Mouse (Mus musculus) olfactory bulb, adult 2 months (tissue): Measurements from ENCODE around the gene Dyrk1a.

Experiments
- CTCF ChIP-seq: fragments of 200-500 bp; IDR thresholded peaks from 2 replicates; pipeline ENCODE4 v1.5.1; 2012; ENCODE audit warnings: low read depth, mild to moderate bottlenecking, low read length, moderate library complexity; ENCODE audit not compliant: insufficient read depth
- POLR2A ChIP-seq: fragments of 200-500 bp; IDR thresholded peaks from 2 replicates; pipeline ENCODE4 v1.6.1; 2012; ENCODE audit warnings: mild to moderate bottlenecking, low read depth, low read length, moderate library complexity; ENCODE audit not compliant: insufficient read depth

DNA sequence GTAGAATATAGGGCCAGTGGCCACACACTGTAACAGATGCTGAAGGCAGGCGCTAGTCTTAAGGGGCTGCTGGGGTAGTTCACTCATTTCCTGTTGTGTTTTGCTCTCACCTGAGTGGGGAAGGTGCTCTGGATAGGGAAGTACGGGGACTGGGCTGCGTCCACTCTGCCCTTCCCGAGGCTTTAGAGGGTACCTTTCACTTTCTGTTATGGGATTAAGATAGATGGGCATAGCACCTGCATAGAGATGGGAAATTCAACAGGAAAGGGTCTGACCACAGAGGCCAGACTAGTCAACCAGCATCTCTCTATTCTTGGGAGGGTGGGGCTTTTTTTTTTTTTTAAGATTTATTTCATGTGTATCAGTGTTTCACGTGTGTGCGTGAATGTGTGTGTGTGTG, 19.2 kb downstream of the Dyrk1a start:
- TF ChIP-seq CTCF (no peak), POLR2A (no peak)
